Mouse (Mus musculus) adrenal gland, adult (tissue): ENCODE results near the gene Ap1g2.

ENCODE experiments used
- DNase-seq, 2 experiments: peaks; one replicate each; pipeline ENCODE4 v3.0.0; 2022 to 2023; ENCODE audit warnings: low spot score in 1 of 2; ENCODE audit not compliant: inconsistent age in 2 of 2

Gene Ap1g2

GRCm38 (mm10) chr14:55091209-55091865 is 15.1 kb downstream of the Ap1g2 start:
- peak; percentile 55 to 80 for DNase-seq

- DNase-seq: peak; percentile 38 to 54
Measured at GRCm38 (mm10) chr14:55089199-55089947, 17.0 kb downstream of the Ap1g2 start.

GRCm38 (mm10) chr14:55086009-55086514 is 20.3 kb downstream of the Ap1g2 start:
- DNase-seq: no peak

GRCm38 (mm10) chr14:55085324-55086008 is 20.9 kb downstream of the Ap1g2 start:
- DNase-seq: peak in 1 of 2 experiments; percentile 54

GRCm38 (mm10) chr14:55083481-55083880 is 22.9 kb downstream of the Ap1g2 start:
- DNase-seq: no peak

GRCm38 (mm10) chr14:55081105-55081504 is 25.3 kb downstream of the Ap1g2 start:
- DNase-seq: no peak

GRCm38 (mm10) chr14:55079214-55079970 is 27.0 kb downstream of the Ap1g2 start:
- peak; percentile 56 to 83 for DNase-seq

- DNase-seq: no peak
Measured at GRCm38 (mm10) chr14:55078366-55078989, 27.9 kb downstream of the Ap1g2 start.

GRCm38 (mm10) chr14:55077481-55078365 is 28.7 kb downstream of the Ap1g2 start:
- no peak for DNase-seq

GRCm38 (mm10) chr14:55076956-55077355 is 29.4 kb downstream of the Ap1g2 start:
- no peak for DNase-seq

GRCm38 (mm10) chr14:55076224-55076623 is 30.2 kb downstream of the Ap1g2 start:
- DNase-seq: no peak

GRCm38 (mm10) chr14:55074416-55074815 is 32.0 kb downstream of the Ap1g2 start:
- no peak for DNase-seq

- DNase-seq: no peak
Measured at GRCm38 (mm10) chr14:55071756-55072155, 34.6 kb downstream of the Ap1g2 start.

GRCm38 (mm10) chr14:55066042-55066441 is 40.4 kb downstream of the Ap1g2 start:
- DNase-seq: no peak

GRCm38 (mm10) chr14:55065391-55065790 is 41.0 kb downstream of the Ap1g2 start:
- no peak for DNase-seq

- DNase-seq: no peak
Measured at GRCm38 (mm10) chr14:55064481-55065370, 41.7 kb downstream of the Ap1g2 start.

GRCm38 (mm10) chr14:55063581-55064381 is 42.6 kb downstream of the Ap1g2 start:
- no peak for DNase-seq

- no peak for DNase-seq
Measured at GRCm38 (mm10) chr14:55063117-55063516, 43.3 kb downstream of the Ap1g2 start.
